Mouse (Mus musculus): ENCODE measurements around the gene Slc25a39.

GRCm38 (mm10) chr11:102407834-102408215 is at the start of gene Slc25a39:
- TF ChIP-seq CTCF (IDR thresholded peaks at IDR 0.05): no peak
- TF ChIP-seq EP300 (IDR thresholded peaks at IDR 0.05): no peak
